Mouse (Mus musculus) C2C12 (cell line): Measurements from ENCODE around the gene Ap2a1. TPM values are rescaled to one million over a fixed set of nuclear protein-coding genes. Genes with fewer than 3 reads are reported as not detected.

Source experiments
- H3K27me3 ChIP-seq: one replicate; pipeline ENCODE4 v1.6.1; 2011; ENCODE audit not compliant: control insufficient read depth, insufficient read depth, insufficient read length
- H3K36me3 ChIP-seq: one replicate; pipeline ENCODE4 v1.6.1; 2011; ENCODE audit not compliant: control insufficient read depth, insufficient read depth
- H3K4me3 ChIP-seq: one replicate; pipeline ENCODE4 v1.5.1; 2011; ENCODE audit warnings: mild to moderate bottlenecking, control low read depth; ENCODE audit not compliant: poor library complexity, insufficient read depth, severe bottlenecking
- H3K79me2 ChIP-seq: one replicate; pipeline ENCODE4 v1.6.1; 2011; ENCODE audit not compliant: control insufficient read depth, insufficient read depth
- H3K79me3 ChIP-seq: one replicate; pipeline ENCODE4 v1.6.1; 2011; ENCODE audit warnings: low read depth, control low read depth
- H3ac ChIP-seq: one replicate; pipeline ENCODE3; 2011; ENCODE audit warnings: low read depth; ENCODE audit not compliant: control insufficient read depth, insufficient read length
- CEBPB ChIP-seq: IDR thresholded peaks from one replicate; pipeline ENCODE4 v1.6.1; 2011; ENCODE audit warnings: low read depth, mild to moderate bottlenecking, control low read depth, moderate library complexity
- CTCF ChIP-seq: IDR thresholded peaks from one replicate; pipeline ENCODE4 v1.5.1; 2011; ENCODE audit not compliant: control insufficient read depth, insufficient read depth, insufficient read length
- FOSL1 ChIP-seq: IDR thresholded peaks from one replicate; pipeline ENCODE4 v1.8.0; 2011; ENCODE audit warnings: mild to moderate bottlenecking, low read length; ENCODE audit not compliant: poor library complexity, insufficient read depth, severe bottlenecking
- MAX ChIP-seq: IDR thresholded peaks from one replicate; pipeline ENCODE4 v1.6.1; 2011; ENCODE audit warnings: mild to moderate bottlenecking, control low read depth
- MYOD1 ChIP-seq: IDR thresholded peaks from one replicate; pipeline ENCODE4 v1.6.1; 2011; ENCODE audit warnings: low read depth; ENCODE audit not compliant: control insufficient read depth, insufficient read length
- MYOG ChIP-seq: IDR thresholded peaks from one replicate; pipeline ENCODE4 v1.6.1; 2011; ENCODE audit not compliant: control insufficient read depth, insufficient read length; ENCODE audit errors: extremely low read depth
- USF1 ChIP-seq: IDR thresholded peaks from one replicate; pipeline ENCODE4 v1.6.1; 2011; ENCODE audit warnings: low read depth, mild to moderate bottlenecking, control low read depth, moderate library complexity
- polyA plus RNA-seq: library from polyadenylated mRNA; unstranded; fragments of >200 nt; fragmentation: generic; extraction: Trizol; gene quantifications from one replicate; pipeline ENCODE4 v1.2.1, GENCODE M21; 2012; ENCODE audit warnings: missing spikeins

Ap2a1 gene
- polyA plus RNA-seq, 1 experiment: 129 TPM

DNA sequence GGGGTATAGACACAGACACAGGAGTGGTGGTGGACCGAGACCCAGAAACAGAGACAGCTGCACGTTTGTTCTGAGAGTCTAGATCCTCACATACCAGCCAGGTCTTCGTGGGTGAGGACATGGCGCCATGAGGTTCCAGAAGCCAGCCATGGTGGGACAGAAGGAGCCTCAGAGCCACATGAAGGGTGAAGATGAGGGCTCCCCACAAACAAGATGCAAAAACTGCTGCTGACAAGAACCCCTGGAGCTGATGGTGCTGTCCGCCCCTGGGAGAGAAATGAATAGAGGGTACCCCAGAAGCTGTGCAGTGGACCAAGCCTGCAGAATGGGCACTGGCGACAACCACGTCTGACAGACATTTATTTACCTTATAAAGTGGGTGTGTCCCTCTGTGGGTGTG, 41.8 kb upstream of the Ap2a1 start:
- Histone ChIP-seq H3K79me3 (no peaks in the 10 kb centered on the region), H3K36me3 (peaks cover 11% of the 10 kb centered on the region), H3ac (no peak overlapping the region), H3K79me2 (no peaks in the 10 kb centered on the region), H3K27me3 (no peaks in the 10 kb centered on the region), H3K4me3 (no peak overlapping the region)
- TF ChIP-seq MAX (no peak), USF1 (no peak)

DNA sequence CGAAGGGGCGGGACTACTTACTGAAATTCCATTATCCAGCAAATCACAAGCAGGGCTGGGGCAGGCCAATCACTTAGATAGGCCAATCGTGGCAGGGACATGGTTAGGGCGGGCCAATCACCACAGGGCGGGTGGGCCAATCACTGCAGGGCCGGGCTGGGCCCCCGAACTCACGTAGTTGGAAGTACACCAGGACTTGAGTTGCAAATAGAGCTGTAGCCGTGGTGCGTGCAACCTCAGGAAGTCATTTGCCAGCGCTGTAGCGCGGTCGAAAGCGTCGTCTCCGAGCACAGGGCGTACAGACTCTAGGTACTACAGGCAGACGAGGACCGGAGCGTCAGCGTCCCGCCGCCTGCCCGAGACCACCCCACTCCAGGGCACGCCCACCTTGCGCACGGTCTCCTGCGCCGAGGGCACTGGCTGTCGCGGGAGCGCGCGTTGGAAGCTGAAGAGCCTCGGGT, 41.0 kb upstream of the Ap2a1 start:
- no peak overlapping the region for H3ac ChIP-seq
- peaks cover 3% of the 10 kb centered on the region for H3K36me3 ChIP-seq
- TF ChIP-seq USF1 (no peak), MYOG (no peak), MYOD1 (no peak), CEBPB (no peak), MAX (no peak), CTCF (no peak), FOSL1 (no peak)
- no peak overlapping the region for H3K4me3 ChIP-seq
- no peaks in the 10 kb centered on the region for H3K27me3 ChIP-seq
- no peaks in the 10 kb centered on the region for H3K79me3 ChIP-seq
- no peaks in the 10 kb centered on the region for H3K79me2 ChIP-seq

GRCm38 (mm10) chr7:44966638-44967037, 37.3 kb upstream of the Ap2a1 start:
- Histone ChIP-seq H3K79me3 (no peaks in the 10 kb centered on the region), H3K36me3 (no peaks in the 10 kb centered on the region), H3ac (no peak overlapping the region), H3K79me2 (no peaks in the 10 kb centered on the region), H3K27me3 (no peaks in the 10 kb centered on the region), H3K4me3 (no peak overlapping the region)
- no peak for TF ChIP-seq CEBPB
- no peak for TF ChIP-seq MAX
- no peak for TF ChIP-seq MYOD1
- TF ChIP-seq FOSL1: no peak
- TF ChIP-seq CTCF: no peak
- TF ChIP-seq USF1: no peak
- no peak for TF ChIP-seq MYOG

DNA sequence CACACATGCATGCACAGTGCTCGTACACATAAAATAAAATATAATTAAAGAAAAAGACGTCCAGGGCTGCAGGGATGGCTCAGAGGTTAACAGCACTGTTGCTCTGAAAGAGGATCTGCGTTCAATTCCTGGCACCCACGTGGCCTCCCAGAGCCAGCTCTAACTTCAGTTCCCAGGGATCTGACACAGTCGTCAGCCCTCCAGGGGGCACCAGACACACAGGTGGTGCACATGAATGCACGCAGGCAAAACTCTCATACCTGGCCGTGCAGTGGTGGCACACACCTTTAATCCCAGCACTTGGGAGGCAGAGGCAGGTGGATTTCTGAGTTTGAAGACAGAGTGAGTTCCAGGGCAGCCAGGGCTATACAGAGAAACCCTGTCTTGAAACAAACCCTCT, 36.7 kb upstream of the Ap2a1 start:
- Histone ChIP-seq H3K79me2 (no peaks in the 10 kb centered on the region), H3K36me3 (no peaks in the 10 kb centered on the region), H3ac (no peak overlapping the region), H3K4me3 (no peak overlapping the region), H3K79me3 (no peaks in the 10 kb centered on the region), H3K27me3 (no peaks in the 10 kb centered on the region)
- TF ChIP-seq CEBPB: no peak
- TF ChIP-seq MYOD1: no peak
- TF ChIP-seq MAX: no peak
- no peak for TF ChIP-seq USF1
- TF ChIP-seq MYOG: no peak
- TF ChIP-seq FOSL1: no peak
- no peak for TF ChIP-seq CTCF

- Histone ChIP-seq H3K4me3 (no peak overlapping the region), H3K27me3 (no peaks in the 10 kb centered on the region), H3K79me3 (no peaks in the 10 kb centered on the region), H3ac (no peak overlapping the region), H3K79me2 (no peaks in the 10 kb centered on the region), H3K36me3 (no peaks in the 10 kb centered on the region)
- TF ChIP-seq MAX (no peak), FOSL1 (no peak), CTCF (no peak), MYOG (no peak), MYOD1 (no peak), CEBPB (no peak), USF1 (no peak)
These were observed 35.7 kb upstream of the Ap2a1 start for GRCm38 (mm10) chr7:44964990-44965389.

GRCm38 (mm10) chr7:44962831-44963230, 33.5 kb upstream of the Ap2a1 start:
- no peaks in the 10 kb centered on the region for H3K79me2 ChIP-seq

More at GRCm38 (mm10) chr7:44962831-44963230, 33.5 kb upstream of the Ap2a1 start:
- TF ChIP-seq CEBPB: no peak
- no peak for TF ChIP-seq MYOD1
- TF ChIP-seq USF1: no peak
- no peak for TF ChIP-seq CTCF
- no peak for TF ChIP-seq FOSL1
- TF ChIP-seq MAX: no peak
- no peak for TF ChIP-seq MYOG
- Histone ChIP-seq H3K27me3 (no peaks in the 10 kb centered on the region), H3K36me3 (no peaks in the 10 kb centered on the region), H3K4me3 (no peak overlapping the region), H3K79me3 (no peaks in the 10 kb centered on the region), H3ac (no peak overlapping the region)
